Mouse (Mus musculus) retina, postnatal 1 day (tissue): Measurements from ENCODE around the gene Megf6.

Experiments used
- DNase-seq: peaks from one replicate; pipeline ENCODE4 v3.0.0-alpha.2; 2012

Gene Megf6

DNA sequence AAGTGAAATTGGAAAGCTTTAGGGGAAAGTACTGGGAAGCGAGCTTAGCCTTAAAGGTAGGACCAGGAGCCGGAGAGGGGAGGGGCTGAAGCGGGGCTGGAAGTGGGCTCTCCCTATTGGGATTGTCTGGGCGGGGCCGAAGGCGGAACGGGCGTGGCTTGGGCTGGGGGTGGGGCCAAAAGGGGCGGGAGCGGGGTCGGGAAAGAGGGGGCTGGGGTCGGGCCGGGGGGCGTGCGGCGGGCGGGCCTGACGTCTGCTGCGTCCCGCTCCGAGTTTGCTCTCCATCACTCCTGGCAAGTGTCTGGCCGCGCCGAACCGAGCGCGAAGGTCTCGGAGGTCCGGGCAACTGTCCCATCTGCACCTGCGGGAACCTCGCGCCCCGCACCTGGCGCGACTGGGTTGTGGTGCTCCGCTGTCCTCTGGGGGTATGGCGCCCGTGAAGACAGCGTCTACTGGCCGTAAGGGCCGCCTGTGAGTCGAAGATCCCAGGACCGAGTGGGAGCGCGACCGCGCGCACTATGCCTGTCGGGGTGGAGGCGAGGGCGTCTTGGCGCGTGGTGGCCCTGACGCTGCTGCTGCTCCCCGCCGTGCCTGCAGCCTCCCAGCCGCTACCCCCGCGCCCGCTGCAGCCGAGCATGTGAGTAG is at the start of gene Megf6:
Megf6 (plus strand) TSS at position 225 of the 645 bp plus-strand sequence.
- peak; percentile 81 for DNase-seq

DNA sequence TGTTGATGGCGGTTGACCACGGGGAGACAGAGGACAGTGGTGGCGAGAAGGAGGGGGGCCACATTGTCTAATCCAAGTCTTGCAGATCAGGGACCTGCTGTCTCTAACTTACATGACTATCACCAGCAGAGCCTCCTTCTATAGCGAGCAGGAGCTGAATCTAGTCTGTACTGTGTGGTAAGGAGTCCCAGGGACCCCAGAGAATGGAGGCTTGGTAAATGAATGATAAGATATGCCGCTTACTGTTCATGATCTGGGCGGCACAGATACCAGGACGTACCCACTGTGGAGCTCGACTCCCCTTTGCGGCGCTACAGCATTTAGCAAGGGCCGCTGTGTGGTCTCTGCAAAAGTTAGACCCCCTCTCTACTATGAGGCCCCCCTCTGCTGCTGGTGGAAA is 48.7 kb upstream of the Megf6 start:
- no peak for DNase-seq

DNA sequence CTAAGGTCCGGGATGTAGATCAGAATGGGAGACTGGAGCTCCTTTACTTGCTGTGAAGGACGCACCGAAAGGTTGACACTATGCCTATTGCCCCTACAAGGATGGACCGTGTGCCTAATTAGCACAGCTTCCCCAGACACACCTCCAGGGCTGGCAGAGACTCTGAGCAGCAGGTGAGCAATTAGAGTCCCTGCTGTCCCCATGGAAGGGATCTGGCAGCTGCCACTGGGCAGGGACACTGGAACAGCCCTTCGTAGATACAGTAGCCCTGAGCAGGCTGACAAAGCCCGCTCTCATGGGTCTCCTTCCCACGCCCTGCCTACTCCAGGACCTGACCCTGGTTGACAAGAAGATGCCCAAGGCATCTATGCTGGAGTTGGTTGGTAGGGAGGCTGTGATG is 48.2 kb upstream of the Megf6 start:
- DNase-seq = no peak

DNA sequence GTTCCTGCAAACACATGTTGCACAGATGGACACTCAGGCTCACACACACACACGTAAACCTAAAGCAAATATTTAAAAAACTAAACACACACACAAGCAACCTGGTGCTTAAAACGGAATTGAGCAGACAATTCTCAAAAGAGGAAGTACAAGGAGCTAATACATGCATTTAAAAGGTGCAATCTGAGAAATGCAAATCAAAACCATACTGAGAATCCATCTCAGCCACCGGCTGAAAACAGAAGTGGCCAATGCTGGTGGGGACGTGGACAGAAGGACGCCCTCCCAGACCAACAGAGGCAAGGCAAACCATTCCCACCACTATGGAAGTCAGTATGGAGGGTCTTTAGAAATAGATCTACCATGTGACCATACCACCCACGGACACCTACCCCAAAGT is 47.0 kb upstream of the Megf6 start:
- DNase-seq = no peak

DNA sequence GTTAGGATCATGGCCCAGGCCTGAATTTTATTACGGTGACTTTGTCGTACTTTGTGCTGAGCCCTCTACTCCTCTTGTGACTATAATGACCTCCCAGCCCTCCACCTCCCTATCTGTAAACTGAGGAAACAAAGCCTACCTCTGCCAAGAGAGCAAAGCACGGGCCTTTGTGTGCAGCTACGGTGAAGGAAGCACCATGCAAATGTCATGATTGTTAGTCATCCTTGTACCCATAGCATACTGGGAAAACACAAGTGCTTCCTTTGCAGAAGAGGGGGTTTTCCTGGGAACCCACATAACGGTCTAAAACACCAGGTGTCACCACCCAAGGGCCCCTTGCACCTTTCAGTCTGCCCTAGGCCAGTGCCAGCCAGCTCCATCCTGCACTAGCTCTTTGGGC is 45.3 kb upstream of the Megf6 start:
- DNase-seq = no peak

DNA sequence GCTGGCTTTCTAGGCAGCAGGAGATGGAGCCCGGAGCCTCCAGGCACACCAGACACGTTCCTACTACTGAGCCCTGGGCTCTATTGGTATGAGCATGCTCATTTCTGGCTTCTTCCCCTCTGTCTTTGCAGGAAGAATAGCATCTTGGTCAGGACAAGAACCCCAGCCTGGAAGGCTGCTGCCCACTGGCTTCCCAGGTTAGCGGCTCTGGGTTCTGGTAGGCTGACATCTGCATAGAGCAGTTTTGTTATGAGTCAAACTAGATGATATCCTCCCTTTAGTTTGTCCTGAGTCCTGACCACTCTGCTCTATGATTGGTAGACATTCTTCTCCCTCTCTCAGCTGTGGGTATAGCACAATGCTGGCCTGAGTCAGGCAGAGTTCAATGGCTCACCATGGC is 43.3 kb upstream of the Megf6 start:
- no peak for DNase-seq

DNA sequence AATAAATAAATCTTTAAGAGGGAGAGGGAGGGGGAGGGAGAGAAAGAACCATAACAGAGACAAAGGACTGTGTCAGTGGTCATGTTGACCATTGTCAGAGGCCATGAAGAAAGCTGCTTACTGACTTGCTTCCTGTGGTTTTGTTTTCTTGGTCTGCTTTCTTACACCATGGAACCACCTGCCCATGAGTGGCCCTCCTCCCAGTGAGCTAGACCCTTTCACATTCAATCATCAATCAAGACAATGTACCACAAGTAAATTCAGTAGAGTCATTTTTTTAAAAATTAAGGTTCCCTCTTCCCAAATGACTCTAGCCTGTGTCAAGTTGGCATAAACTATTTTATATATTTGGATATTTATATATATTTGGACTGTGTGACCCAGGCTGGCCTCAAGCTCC is 40.6 kb upstream of the Megf6 start:
- DNase-seq = no peak

DNA sequence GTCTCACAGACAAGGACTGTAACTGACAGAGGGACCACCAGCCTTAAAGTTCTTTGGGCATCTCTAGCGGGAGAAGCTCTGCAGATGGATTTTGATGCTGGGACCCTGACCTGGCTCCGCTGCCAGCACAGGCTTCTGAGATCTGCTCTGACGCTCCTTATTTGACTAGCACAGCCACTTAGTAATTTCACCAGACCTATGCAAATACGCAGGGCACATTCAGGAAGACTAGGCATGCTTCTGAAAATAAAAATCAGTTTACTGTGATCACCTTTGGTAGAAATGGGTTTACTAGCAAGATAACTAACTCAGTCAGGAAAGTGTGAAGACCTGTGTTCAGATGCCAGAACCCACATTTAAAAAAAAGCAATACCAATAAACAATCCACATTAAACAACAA is 38.6 kb upstream of the Megf6 start:
- no peak for DNase-seq

DNA sequence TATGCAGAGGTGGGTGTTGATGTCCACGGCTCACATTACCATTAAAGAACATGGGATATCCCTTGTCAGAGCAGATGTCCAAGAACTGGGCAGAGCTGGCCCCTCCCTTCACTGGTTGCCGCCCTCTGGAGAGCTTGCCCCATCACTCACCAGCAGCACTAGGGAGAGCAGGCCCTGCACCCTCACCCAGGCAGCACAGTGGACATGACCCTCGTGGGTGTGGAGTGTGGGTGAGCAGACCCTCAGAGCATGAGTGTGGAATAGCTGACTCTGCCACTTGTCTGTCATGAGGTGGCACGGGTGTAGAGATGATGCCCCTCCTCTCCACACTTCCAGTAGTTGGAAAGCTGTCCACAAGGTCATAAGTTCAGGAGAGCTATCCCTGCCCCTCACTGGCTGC is 35.7 kb upstream of the Megf6 start:
- no peak for DNase-seq

DNA sequence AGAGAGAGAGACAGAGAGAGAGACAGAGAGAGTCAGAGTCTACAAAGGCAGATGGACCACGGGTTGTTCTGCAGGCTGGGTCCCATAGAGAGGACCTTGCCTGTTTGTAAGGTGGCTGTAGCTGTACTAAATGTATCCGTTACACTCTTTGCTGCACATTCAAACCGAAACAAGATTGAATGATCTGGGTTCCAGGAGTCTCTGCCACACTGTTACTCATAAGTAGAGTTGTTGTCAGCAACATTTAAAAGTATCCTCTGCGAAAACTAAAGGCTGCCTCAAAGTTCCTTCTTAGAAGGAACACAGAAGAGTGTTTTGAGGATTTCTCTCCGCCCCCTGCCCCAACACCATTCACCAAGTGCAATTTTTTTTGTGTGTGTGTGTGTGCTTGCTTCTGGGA is 33.4 kb upstream of the Megf6 start:
- no peak for DNase-seq

DNA sequence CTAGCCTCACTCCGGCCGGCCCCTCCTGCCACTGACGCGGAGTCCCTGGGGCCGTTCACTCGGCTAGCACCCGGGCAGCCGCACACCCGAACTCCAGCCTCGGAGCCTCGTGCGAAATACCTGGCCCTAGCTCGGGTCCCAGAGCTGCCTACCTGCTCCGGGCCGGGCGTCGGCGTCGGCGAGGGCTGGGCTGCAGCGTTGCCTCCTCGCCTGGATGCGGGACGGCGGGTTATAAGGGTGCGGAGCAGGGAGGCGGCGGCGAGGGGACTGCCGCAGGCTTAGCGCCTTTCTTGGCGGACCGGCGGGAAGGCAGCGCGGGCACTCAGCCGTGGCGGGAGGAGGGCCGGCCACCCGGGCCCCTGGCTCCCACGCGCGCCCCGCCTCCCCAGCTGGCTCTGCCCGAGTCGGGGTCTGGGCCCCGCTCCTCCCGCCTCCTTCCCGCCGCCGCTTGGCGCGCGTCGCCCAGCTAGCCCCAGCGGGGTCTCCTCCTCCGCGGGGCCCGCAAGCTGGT is 30.8 kb upstream of the Megf6 start:
- DNase-seq = peak; percentile 73

DNA sequence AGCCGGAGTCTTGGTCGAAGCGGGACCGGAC is 30.5 kb upstream of the Megf6 start, which contains the start of gene Trp73:
Trp73 (minus strand) TSS at position 27 of the 31 bp plus-strand sequence.
- no peak for DNase-seq

DNA sequence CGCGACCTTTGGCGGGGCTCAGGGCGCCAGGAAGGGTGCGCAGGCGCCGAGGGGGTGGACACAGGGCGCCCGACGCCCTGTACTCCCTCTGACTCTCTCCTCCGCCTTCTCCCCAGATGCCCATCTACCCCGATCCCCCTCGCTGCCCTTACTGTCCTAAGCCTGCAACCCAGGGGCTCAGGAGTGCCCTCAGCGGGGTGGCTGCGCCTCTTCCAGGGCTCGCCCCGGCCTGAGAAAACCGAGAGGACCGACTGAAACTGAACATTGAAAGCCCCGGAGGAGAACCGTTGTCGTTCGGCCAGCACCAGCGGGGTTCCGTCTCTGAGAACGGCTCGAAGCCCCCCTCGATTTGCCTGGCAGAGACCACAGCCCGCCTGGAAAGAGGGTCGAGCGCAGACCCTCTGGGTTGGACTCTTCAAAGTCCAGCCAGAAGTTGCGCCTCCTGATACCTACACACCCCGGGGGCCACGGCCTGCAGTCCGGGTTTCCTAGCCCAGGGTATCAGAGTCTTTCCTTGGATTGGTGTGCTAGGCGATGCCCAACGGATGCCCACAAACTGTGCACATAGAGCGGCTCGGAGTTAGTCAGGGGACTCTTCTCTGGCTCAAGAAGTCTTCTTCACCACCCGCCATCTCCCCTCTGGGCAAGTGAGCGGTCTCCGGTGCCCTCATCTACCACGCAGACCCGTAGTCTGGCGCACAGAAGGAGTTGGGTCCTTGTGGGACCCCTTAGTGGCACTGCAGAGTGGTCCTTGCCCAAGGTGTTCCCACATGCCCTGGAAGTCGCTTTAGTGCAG is 30.1 kb upstream of the Megf6 start:
- DNase-seq = peak; percentile 37

DNA sequence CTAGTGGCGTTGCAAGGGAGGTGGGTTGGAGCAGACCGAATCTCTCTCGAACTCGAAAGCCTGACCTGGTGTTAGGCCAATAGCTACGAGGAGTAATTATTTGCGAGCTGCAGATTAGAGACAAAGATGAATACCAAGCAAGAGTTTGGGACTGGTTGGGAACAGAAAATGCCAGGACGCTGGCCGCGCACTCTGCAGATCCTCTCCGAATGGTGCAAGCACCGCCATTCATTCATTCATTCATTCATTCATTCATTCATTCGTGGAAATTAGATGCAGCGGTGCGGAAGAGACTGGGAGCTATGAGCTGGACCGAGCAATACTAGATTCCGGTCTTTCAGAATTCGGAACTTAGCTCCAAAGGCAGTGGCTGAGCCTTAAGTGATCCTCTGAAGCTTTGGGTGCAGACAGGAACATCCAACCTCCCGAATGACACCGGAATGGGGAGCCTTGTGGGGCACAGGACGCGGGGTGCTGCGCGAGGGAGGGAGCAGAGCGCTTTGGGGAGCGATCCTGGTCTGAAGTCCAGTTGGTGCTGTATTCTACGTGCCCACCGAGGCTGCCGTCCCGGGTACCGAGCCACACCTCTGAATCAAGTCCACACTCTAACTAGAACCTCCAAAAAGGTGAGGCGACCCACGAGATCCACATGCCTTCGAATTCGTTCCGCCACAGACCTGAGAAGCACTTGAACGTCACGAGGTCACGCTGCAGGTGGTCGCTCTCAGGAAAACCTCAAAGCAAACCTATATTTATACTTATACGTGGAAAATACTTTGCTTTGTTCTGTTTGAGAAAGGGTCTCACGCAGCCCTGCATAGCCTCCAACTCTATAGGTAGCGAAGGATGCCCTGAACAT is 29.3 kb upstream of the Megf6 start:
- peak; percentile 34 for DNase-seq

DNA sequence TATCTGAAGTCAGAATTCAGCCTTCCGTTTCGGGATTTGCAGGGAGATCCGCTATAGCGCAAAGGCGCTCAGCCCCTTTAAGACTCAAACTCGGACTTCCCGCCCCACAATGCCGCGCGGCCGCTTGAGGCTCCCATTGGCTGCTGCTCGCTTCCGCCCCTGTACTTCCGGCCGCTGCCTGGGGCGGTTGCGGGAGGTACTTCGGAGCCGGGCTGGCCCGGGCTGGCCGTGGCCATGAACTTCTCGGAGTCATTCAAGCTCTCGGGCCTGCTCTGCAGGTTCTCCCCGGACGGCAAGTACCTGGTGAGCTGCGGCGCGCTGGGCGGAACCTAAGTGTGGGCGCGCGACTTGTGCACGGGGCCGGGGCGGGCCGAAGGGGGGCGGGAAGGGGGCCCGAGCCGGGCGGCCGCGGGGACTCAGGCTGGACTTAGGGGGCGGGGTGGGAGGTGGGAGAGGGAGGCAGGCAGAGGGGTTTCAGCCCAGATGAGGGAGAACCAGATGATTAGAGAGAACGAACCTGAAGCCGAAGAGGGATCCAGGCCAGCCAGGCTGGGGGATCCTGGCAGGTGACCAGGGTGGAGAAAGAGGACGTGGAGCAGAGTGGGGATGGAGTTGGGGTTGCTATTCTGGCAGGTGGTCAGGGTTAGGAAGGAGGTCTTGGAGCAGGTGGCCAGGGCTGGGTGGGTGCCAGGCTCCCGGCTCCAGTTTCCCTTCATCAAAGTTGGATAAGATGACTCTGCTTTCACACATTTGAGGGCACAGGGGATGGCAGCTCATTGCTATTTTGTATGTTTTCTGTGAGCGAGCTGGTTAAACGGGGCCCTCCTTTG is 28.1 kb upstream of the Megf6 start, which contains the start of gene Wrap73:
Wrap73 (plus strand) TSS at position 162 of the 830 bp plus-strand sequence.
- peak; percentile 95 for DNase-seq

DNA sequence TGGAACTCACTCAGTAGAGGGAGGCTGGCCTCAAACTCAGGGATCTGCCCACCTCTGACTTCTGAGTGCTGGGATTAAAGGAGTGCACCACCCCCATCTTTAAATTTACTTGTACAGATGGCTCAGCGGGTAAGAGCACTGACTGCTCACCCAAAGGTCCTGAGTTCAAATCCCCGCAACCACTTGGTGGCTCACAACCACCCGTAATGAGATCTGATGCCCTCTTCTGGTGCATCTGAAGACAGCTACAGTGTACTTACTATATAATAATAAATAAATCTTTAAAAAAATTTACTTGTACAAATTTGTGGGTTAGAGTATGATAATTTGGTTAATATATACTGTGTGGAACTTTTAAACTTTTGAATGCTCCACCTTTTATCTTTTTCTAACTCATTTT is 25.8 kb upstream of the Megf6 start:
- no peak for DNase-seq

DNA sequence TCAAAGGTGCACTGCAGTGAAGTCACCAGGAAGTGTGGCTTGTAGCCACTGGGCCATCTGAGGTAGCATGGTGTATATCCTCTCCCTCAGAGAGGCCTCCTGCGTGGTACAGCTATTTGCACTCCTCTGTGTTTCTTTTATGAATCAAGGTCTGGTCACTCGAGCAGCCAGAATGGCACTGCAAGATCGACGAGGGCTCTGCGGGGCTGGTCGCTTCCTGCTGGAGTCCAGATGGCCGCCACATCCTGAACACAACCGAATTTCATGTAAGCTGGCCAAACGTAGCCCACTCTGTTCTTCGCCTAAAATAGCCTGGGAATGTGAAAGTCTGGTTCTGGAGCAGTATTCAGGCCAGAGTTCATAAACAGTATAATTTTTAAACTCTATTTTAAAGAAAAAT is 24.2 kb upstream of the Megf6 start:
- no peak for DNase-seq

DNA sequence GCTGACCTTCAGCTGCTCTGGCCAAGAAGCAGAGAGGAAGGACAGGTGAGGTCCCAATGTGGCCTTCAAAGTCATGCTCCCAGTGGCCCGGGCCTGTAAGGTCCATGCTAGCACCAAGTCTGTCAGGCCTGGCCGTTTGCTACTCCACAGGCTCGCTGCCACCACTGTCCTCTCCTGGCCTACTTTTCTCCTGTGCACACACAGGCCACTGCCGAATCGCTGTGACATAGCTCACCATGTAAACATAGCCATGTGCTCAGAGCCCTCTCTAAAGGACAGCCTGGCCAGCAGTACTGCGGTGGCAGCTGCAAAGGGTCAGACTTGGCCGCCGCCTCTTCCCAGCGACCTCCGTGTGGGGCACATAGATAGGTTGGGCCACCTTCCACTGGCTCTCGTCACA is 16.4 kb upstream of the Megf6 start:
- no peak for DNase-seq

DNA sequence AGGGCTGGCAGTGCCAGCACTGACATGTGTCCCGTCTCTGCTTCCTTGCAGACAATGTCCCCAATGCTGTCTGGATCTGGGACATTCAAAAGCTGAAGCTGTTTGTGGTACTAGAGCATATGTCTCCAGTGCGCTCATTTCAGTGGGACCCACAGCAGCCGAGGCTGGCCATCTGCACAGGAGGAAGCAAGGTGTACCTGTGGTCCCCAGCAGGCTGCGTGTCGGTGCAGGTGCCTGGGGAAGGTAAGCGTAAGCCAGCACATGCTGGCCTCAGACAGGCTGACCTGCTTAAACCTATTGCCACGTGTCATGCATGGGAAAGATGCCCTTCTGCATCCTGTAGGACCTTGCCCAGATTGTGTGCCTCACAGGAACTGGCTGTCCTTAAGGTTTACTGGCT is 14.5 kb upstream of the Megf6 start:
- DNase-seq = no peak

DNA sequence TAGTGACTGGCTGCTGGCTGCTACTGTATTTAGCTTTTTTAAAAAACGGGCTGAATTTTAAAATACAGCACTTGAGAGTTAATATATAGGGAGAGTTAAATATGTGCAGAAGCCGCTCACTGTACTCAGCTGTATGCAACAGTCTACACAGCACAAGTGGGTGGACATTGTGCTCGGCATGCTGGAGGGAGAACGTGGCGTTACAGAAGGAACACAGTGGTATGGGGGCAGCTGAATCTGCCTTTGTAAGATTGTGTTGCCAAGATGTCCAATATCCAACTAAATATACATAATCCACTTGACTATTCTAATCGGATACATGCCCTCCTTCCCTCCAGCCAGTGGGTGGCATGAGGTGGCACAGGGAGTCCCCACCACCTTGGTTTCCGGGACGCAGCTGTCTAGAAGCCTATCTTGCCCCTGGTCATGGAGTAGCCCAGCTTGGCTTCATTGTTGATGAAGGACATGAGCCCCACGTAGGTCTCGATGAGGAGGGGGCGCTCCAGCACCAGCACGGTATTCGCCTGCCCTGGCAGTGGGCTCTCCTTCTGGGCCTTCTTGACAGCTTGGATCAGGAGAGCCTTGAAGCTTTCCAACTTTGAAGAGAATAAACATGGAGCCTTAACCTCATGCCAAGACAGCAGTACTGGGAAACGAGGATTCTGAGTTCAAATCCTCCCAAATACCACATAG is 12.4 kb upstream of the Megf6 start:
- no peak for DNase-seq

DNA sequence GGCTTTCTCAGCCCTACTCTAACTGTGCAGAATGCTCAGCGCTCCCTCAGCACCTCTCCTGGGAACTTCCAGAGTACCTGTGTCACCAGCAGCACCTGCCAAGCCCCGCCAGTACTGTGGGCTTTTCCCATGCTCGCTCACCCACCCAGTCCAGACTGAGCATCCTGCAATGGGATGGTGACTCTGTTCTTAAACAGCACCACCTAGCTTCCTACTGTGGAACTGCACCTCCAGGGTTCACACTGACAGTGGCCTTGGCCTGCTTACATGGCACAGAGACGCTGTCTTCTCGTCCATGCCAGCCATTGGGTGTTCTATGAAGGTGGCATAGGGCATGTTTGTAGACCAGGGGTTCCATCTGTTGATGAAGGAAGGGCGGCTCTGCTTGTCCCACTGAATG is 11.5 kb upstream of the Megf6 start:
- DNase-seq = peak; percentile 92

DNA sequence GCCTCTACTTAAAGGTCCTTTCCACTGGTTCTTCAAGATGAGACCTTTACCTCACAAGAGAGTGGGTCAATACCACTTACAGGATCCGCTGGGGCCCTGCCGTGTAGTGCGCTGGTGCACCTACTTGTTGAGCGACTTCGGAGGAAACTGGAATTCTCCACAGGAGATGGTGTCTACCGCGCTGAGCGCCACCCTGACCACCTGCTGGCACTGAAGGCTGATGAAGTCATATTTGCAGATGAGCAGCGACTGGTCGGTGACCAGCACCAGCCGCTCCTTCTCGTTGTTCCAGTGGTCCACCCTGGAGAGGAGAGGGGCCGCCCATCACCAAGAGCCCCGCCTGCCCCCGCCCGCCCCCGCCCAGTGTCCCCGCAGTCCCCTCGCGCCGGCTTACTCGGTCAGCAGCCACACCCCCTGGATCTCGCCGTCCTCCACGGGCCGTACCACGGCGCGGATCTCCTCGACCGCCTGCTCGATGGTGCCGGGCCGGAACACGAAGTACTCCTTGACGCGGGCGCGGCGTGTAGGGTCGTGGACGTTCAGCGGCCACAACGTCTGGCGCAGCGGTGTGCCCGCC is 10.5 kb upstream of the Megf6 start:
- no peak for DNase-seq
